Mouse (Mus musculus): ENCODE results near the gene Plekhg4. TPM values are rescaled to one million over a fixed set of nuclear protein-coding genes. Genes with fewer than 3 reads are reported as not detected.

Plekhg4 gene
- total and polyA plus RNA-seq, 3 experiments: 0.44 to 1.1 (median 0.54) TPM

- H3K9ac ChIP-seq (ENCODE audit: insufficient read depth, low read depth): no peak overlapping the region
- TF ChIP-seq RCOR1 (conservative IDR thresholded peaks at IDR 0.05; ENCODE audit: low read depth, low read length) (no peak), ZMIZ1 (IDR thresholded peaks at IDR 0.05; ENCODE audit: low read depth, low read length) (no peak), MEF2A (IDR thresholded peaks at IDR 0.05; ENCODE audit: borderline replicate concordance, low read depth, low read length) (no peak), PAX5 (IDR thresholded peaks at IDR 0.05; ENCODE audit: low read length) (no peak), TCF12 (IDR thresholded peaks at IDR 0.05; ENCODE audit: low read depth, low read length) (no peak), JUN (IDR thresholded peaks at IDR 0.05; ENCODE audit: insufficient read depth, low read depth, low read length) (no peak), ZKSCAN1 (IDR thresholded peaks at IDR 0.05; ENCODE audit: borderline replicate concordance, low read depth, low read length) (no peak), MAZ (IDR thresholded peaks at IDR 0.05; ENCODE audit: low read depth, low read length) (no peak), E2F4 (IDR thresholded peaks at IDR 0.05; ENCODE audit: insufficient replicate concordance, low read depth, low read length) (no peak), ZNF384 (IDR thresholded peaks at IDR 0.05; ENCODE audit: low read depth, low read length) (no peak), GABPA (IDR thresholded peaks at IDR 0.05; ENCODE audit: insufficient replicate concordance, low read depth, low read length) (no peak), SMC3 (IDR thresholded peaks at IDR 0.05; ENCODE audit: low read depth, low read length) (no peak), ZC3H11A (IDR thresholded peaks at IDR 0.05; ENCODE audit: low read depth, low read length) (no peak), ELF1 (IDR thresholded peaks at IDR 0.05; ENCODE audit: low read depth, low read length) (no peak), POLR2A (IDR thresholded peaks at IDR 0.05; ENCODE audit: low read depth, low read length) (no peak), MXI1 (IDR thresholded peaks at IDR 0.05; ENCODE audit: low read depth, low read length) (no peak), CHD2 (IDR thresholded peaks at IDR 0.05; ENCODE audit: low read length) (no peak), MAFK (IDR thresholded peaks at IDR 0.05; ENCODE audit: insufficient replicate concordance, low read length) (no peak), IRF4 (IDR thresholded peaks at IDR 0.05; ENCODE audit: low read depth, low read length) (no peak), CTCF (conservative IDR thresholded peaks at IDR 0.05 in 1 of 2, IDR thresholded peaks at IDR 0.05 in 1 of 2; ENCODE audit: low read depth in 2 of 2, low read length in 2 of 2) (no peak)
- dilution Hi-C loops (cut with MboI; ENCODE audit: extremely low pct_ligation_motif_present, extremely low pct_unique_long_range_greater_than_20kb, low sequenced_read_pairs): no loop called here
- H3K4me2 ChIP-seq (ENCODE audit: insufficient read depth, low read depth, poor library complexity, severe bottlenecking): no peak overlapping the region
- in situ Hi-C loops (cut with MboI; ENCODE audit: low pct_ligation_motif_present, low pct_unique_long_range_greater_than_20kb, low sequenced_read_pairs): no loop called here
- H3K36me3 ChIP-seq (replicated peaks in 1 of 2; ENCODE audit: control insufficient read depth in 1 of 2, insufficient read depth in 1 of 2, low read length in 1 of 2): no peaks in the 10 kb centered on the region
- H3K9me3 ChIP-seq (replicated peaks; ENCODE audit: low read length): peaks cover 4% of the 10 kb centered on the region
- no peak overlapping the region for H3K4me3 ChIP-seq (replicated peaks in 1 of 3; ENCODE audit: low read depth in 2 of 3, low read length in 2 of 3, poor library complexity in 1 of 3)
- H3K4me1 ChIP-seq (ENCODE audit: control insufficient read depth in 1 of 2, insufficient read depth in 2 of 2): no peaks in the 10 kb centered on the region
- H3K27me3 ChIP-seq (replicated peaks): no peaks in the 10 kb centered on the region
- H3K79me2 ChIP-seq (replicated peaks; ENCODE audit: control insufficient read depth, extremely low read depth, insufficient read depth, poor library complexity, severe bottlenecking): no peaks in the 10 kb centered on the region
- H3K27ac ChIP-seq (ENCODE audit: insufficient read depth, low read depth): no peak overlapping the region
- no peak for DNase-seq (ENCODE audit: extremely low read depth)
Observed at GRCm38 (mm10) chr8:105419800-105420199, 46.7 kb downstream of the Plekhg4 start.

DNA sequence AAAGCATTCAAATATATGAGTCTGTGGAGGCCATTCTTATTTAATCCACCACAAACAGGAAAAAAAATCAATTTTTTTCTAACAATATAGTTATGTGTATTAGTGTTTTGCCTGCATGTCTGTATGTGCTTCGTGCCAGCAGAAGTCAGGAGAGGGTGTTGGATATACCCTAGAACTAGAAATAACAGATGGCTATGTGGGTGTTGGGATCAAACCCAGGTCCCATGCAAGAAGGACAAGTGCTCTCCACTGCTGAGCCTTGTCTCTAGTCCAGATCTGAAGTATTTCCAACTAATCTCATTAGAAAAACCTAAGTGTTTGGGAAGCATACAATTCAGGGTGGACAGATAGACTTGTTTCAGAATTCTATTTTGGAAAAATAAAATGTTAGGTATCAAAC lies 48.9 kb downstream of the Plekhg4 start:
- no peak overlapping the region for H3K27ac ChIP-seq (ENCODE audit: insufficient read depth, low read depth)
- in situ Hi-C loops (cut with MboI; ENCODE audit: low pct_ligation_motif_present, low pct_unique_long_range_greater_than_20kb, low sequenced_read_pairs) (no loop called here), dilution Hi-C loops (cut with MboI; ENCODE audit: extremely low pct_ligation_motif_present, extremely low pct_unique_long_range_greater_than_20kb, low sequenced_read_pairs) (no loop called here)
- no peak overlapping the region for H3K4me3 ChIP-seq (replicated peaks in 1 of 3; ENCODE audit: low read depth in 2 of 3, low read length in 2 of 3, poor library complexity in 1 of 3)
- H3K36me3 ChIP-seq (replicated peaks in 1 of 2; ENCODE audit: control insufficient read depth in 1 of 2, insufficient read depth in 1 of 2, low read length in 1 of 2): no peaks in the 10 kb centered on the region
- DNase-seq (ENCODE audit: extremely low read depth): no peak
- H3K79me2 ChIP-seq (replicated peaks; ENCODE audit: control insufficient read depth, extremely low read depth, insufficient read depth, poor library complexity, severe bottlenecking): no peaks in the 10 kb centered on the region
- peaks cover 2% of the 10 kb centered on the region for H3K9me3 ChIP-seq (replicated peaks; ENCODE audit: low read length)
- no peaks in the 10 kb centered on the region for H3K27me3 ChIP-seq (replicated peaks)
- TF ChIP-seq NRF1 (IDR thresholded peaks at IDR 0.05; ENCODE audit: low read depth, low read length): no peak
- TF ChIP-seq RAD21 (IDR thresholded peaks at IDR 0.05; ENCODE audit: low read depth, low read length): no peak
- TF ChIP-seq USF1 (IDR thresholded peaks at IDR 0.05; ENCODE audit: low read depth, low read length): no peak
- TF ChIP-seq KAT2A (IDR thresholded peaks at IDR 0.05; ENCODE audit: insufficient replicate concordance, low read length): no peak
- no peak for TF ChIP-seq GABPA (IDR thresholded peaks at IDR 0.05; ENCODE audit: insufficient replicate concordance, low read depth, low read length)
- no peak for TF ChIP-seq NELFE (IDR thresholded peaks at IDR 0.05; ENCODE audit: low read depth, low read length)
- no peak for TF ChIP-seq MAX (IDR thresholded peaks at IDR 0.05; ENCODE audit: low read length)
- TF ChIP-seq CHD1 (IDR thresholded peaks at IDR 0.05; ENCODE audit: low read depth, low read length): no peak
- no peak for TF ChIP-seq MXI1 (IDR thresholded peaks at IDR 0.05; ENCODE audit: low read depth, low read length)
- no peak overlapping the region for H3K9ac ChIP-seq (ENCODE audit: insufficient read depth, low read depth)
- H3K4me1 ChIP-seq (ENCODE audit: control insufficient read depth in 1 of 2, insufficient read depth in 2 of 2): no peaks in the 10 kb centered on the region
- no peak overlapping the region for H3K4me2 ChIP-seq (ENCODE audit: insufficient read depth, low read depth, poor library complexity, severe bottlenecking)

Measured in CH12.LX (cell line).